Mouse (Mus musculus): ENCODE data around the gene Hs3st4. TPM values are rescaled to one million over a fixed set of nuclear protein-coding genes. Genes with fewer than 3 reads are reported as not detected.

The Hs3st4 gene
- polyA plus RNA-seq, 1 experiment from 2014 or later: 0.27 TPM

DNA sequence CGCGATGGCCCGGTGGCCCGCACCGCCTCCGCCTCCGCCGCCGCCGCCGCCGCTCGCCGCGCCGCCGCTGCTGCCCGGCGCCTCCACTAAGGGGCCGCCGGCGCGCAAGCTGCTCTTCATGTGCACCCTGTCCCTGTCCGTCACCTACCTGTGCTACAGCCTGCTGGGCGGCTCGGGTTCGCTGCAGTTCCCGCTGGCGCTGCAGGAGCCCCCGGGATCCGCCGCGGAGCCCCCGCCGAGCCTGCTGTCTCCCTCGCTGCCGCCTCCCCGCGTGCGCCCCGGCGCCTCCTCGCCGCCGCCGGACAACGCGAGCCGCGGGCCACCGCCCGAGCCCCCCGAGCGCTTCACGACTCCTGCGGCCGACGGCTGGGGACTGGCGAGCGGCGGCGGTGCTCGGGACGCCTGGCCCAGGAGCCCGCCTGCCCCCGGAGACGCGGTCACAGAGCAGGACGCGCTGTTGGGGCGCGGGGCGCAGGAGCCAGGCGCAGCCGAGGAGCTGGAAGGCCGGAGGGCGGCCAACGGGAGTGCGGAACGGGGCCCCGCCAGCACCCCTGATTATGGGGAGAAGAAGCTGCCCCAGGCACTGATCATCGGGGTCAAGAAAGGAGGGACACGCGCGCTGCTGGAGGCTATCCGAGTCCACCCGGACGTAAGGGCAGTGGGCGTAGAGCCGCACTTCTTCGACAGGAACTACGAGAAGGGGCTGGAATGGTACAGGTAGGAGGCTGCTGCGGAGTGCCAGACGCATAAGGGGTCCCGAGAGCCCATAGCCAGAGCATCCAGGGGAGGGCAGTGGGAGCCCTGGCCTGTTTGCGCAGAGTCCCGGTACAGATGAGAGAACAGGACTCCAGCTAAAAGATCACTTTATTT lies 743 bp downstream of the Hs3st4 start:
- ATAC-seq (ENCODE audit: insufficient number of reproducible peaks, insufficient read depth, low FRiP score, low read depth): peak; percentile 37; the same call in 1 of the 2 replicates

GRCm38 (mm10) chr7:123992121-123992520 lies 9.5 kb downstream of the Hs3st4 start:
- Histone ChIP-seq H3K27me3 (ENCODE audit: control insufficient read depth, insufficient read depth, low read length) (0 out of 2 replicates have a peak, but pooled peaks cover 2% of the 10 kb centered on the region), H3K36me3 (ENCODE audit: control insufficient read depth, insufficient read depth, low read length) (no peaks in the 10 kb centered on the region), H3K9me3 (ENCODE audit: control insufficient read depth, low read depth, low read length) (no peaks in the 10 kb centered on the region), H3K9ac (replicated peaks; ENCODE audit: low read depth, low read length) (no peak overlapping the region), H3K4me3 (ENCODE audit: low read depth, low read length) (no peak overlapping the region), H3K27ac (ENCODE audit: low read length) (no peak overlapping the region), H3K4me1 (ENCODE audit: control insufficient read depth, insufficient read depth, low read length) (no peaks in the 10 kb centered on the region), H3K4me2 (replicated peaks; ENCODE audit: low read depth, low read length) (no peak overlapping the region)
- no peak for ATAC-seq (ENCODE audit: insufficient number of reproducible peaks, insufficient read depth, low FRiP score, low read depth)
- 72% methylated on average over 3 of the region's 3 CpGs for WGBS

More for the DNA sequence above, 743 bp downstream of the Hs3st4 start:
- H3K4me2 ChIP-seq (replicated peaks; ENCODE audit: low read depth, low read length): peak overlapping the region; percentile 96
- H3K36me3 ChIP-seq (ENCODE audit: control insufficient read depth, insufficient read depth, low read length): no peaks in the 10 kb centered on the region
- no peaks in the 10 kb centered on the region for H3K9me3 ChIP-seq (ENCODE audit: control insufficient read depth, low read depth, low read length)
- peaks cover 5% of the 10 kb centered on the region; the same call in 1 of the 2 replicates for H3K4me1 ChIP-seq (ENCODE audit: control insufficient read depth, insufficient read depth, low read length)
- peak overlapping the region; percentile 52 for H3K4me3 ChIP-seq (ENCODE audit: low read depth, low read length)
- H3K27me3 ChIP-seq (ENCODE audit: control insufficient read depth, insufficient read depth, low read length): peaks cover 54% of the 10 kb centered on the region
- H3K9ac ChIP-seq (replicated peaks; ENCODE audit: low read depth, low read length): no peak overlapping the region
- no peak overlapping the region for H3K27ac ChIP-seq (ENCODE audit: low read length)
- WGBS: 1% methylated on average over 80 of the region's 97 CpGs

- H3K9ac ChIP-seq (replicated peaks; ENCODE audit: low read depth, low read length): no peak overlapping the region
- ATAC-seq (ENCODE audit: insufficient number of reproducible peaks, insufficient read depth, low FRiP score, low read depth): no peak
- no peaks in the 10 kb centered on the region for H3K9me3 ChIP-seq (ENCODE audit: control insufficient read depth, low read depth, low read length)
- no peak overlapping the region for H3K27ac ChIP-seq (ENCODE audit: low read length)
- no peak overlapping the region for H3K4me2 ChIP-seq (replicated peaks; ENCODE audit: low read depth, low read length)
- WGBS: 34% methylated on average over 3 of the region's 3 CpGs
- no peaks in the 10 kb centered on the region for H3K4me1 ChIP-seq (ENCODE audit: control insufficient read depth, insufficient read depth, low read length)
- H3K27me3 ChIP-seq (ENCODE audit: control insufficient read depth, insufficient read depth, low read length): no peaks in the 10 kb centered on the region
- no peak overlapping the region for H3K4me3 ChIP-seq (ENCODE audit: low read depth, low read length)
- H3K36me3 ChIP-seq (ENCODE audit: control insufficient read depth, insufficient read depth, low read length): no peaks in the 10 kb centered on the region
Observed at GRCm38 (mm10) chr7:123997266-123997665, 14.6 kb downstream of the Hs3st4 start.

- Histone ChIP-seq H3K4me2 (replicated peaks; ENCODE audit: low read depth, low read length) (no peak overlapping the region), H3K36me3 (ENCODE audit: control insufficient read depth, insufficient read depth, low read length) (no peaks in the 10 kb centered on the region), H3K27me3 (ENCODE audit: control insufficient read depth, insufficient read depth, low read length) (no peaks in the 10 kb centered on the region), H3K9ac (replicated peaks; ENCODE audit: low read depth, low read length) (no peak overlapping the region), H3K27ac (ENCODE audit: low read length) (no peak overlapping the region), H3K9me3 (ENCODE audit: control insufficient read depth, low read depth, low read length) (no peaks in the 10 kb centered on the region), H3K4me3 (ENCODE audit: low read depth, low read length) (no peak overlapping the region), H3K4me1 (ENCODE audit: control insufficient read depth, insufficient read depth, low read length) (no peaks in the 10 kb centered on the region)
- no peak for ATAC-seq (ENCODE audit: insufficient number of reproducible peaks, insufficient read depth, low FRiP score, low read depth)
- WGBS: 48% methylated on average over 7 of the region's 7 CpGs
Observed at GRCm38 (mm10) chr7:123998601-123999000, 15.9 kb downstream of the Hs3st4 start.

DNA sequence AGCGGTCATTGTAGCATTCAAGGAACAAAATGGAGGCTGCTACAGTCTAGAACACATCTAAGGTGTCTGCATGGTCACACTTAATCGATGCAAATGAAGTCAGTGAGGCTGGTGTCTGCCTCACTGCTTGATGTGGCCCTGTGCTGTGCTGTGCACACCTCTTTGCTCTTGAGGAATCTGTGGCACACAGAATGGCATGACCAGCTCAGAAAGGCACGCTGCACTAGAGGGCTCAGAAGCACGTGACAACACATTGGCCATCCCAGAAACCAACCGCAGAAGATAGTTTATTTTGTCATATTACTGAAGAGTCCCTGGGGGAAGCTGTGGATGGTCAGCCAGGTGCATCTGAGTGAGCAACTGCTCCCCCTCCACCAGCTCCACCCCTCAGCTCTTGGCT lies 44.2 kb downstream of the Hs3st4 start:
- Histone ChIP-seq H3K9ac (replicated peaks; ENCODE audit: low read depth, low read length) (no peak overlapping the region), H3K4me3 (ENCODE audit: low read depth, low read length) (no peak overlapping the region), H3K27ac (ENCODE audit: low read length) (no peak overlapping the region), H3K27me3 (ENCODE audit: control insufficient read depth, insufficient read depth, low read length) (no peaks in the 10 kb centered on the region), H3K9me3 (ENCODE audit: control insufficient read depth, low read depth, low read length) (no peaks in the 10 kb centered on the region), H3K4me1 (ENCODE audit: control insufficient read depth, insufficient read depth, low read length) (no peaks in the 10 kb centered on the region), H3K4me2 (replicated peaks; ENCODE audit: low read depth, low read length) (no peak overlapping the region), H3K36me3 (ENCODE audit: control insufficient read depth, insufficient read depth, low read length) (no peaks in the 10 kb centered on the region)
- ATAC-seq (ENCODE audit: insufficient number of reproducible peaks, insufficient read depth, low FRiP score, low read depth): no peak
- WGBS: 90% methylated on average over 5 of the region's 5 CpGs

GRCm38 (mm10) chr7:124032236-124032635 lies 49.6 kb downstream of the Hs3st4 start:
- no peak overlapping the region for H3K27ac ChIP-seq (ENCODE audit: low read length)
- no peak overlapping the region for H3K4me3 ChIP-seq (ENCODE audit: low read depth, low read length)
- H3K9ac ChIP-seq (replicated peaks; ENCODE audit: low read depth, low read length): no peak overlapping the region
- H3K9me3 ChIP-seq (ENCODE audit: control insufficient read depth, low read depth, low read length): no peaks in the 10 kb centered on the region
- no peak for ATAC-seq (ENCODE audit: insufficient number of reproducible peaks, insufficient read depth, low FRiP score, low read depth)
- H3K36me3 ChIP-seq (ENCODE audit: control insufficient read depth, insufficient read depth, low read length): no peaks in the 10 kb centered on the region
- 42% methylated on average over 2 of the region's 2 CpGs for WGBS
- H3K4me2 ChIP-seq (replicated peaks; ENCODE audit: low read depth, low read length): no peak overlapping the region
- no peaks in the 10 kb centered on the region for H3K4me1 ChIP-seq (ENCODE audit: control insufficient read depth, insufficient read depth, low read length)
- H3K27me3 ChIP-seq (ENCODE audit: control insufficient read depth, insufficient read depth, low read length): no peaks in the 10 kb centered on the region

DNA sequence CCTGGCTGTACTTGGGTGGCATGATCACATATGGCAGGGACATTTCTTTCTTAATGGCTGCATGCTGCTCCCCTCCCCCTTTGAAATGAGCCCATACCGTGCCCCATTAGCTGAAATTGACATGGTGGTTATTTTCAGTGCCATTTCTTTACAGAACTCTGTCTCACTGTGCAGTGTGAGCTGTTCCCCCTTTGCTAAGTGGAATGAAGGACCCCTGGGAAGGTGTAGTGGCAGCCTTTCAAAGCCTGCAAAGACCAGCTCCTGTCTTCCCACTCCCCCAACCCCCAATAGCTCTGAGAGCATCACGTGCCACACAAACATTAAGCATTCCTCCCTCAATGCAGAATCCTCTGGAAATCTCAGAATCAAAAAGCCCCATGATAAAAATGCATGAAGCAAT lies 50.7 kb downstream of the Hs3st4 start:
- Histone ChIP-seq H3K4me3 (ENCODE audit: low read depth, low read length) (no peak overlapping the region), H3K4me2 (replicated peaks; ENCODE audit: low read depth, low read length) (no peak overlapping the region), H3K27me3 (ENCODE audit: control insufficient read depth, insufficient read depth, low read length) (no peaks in the 10 kb centered on the region), H3K36me3 (ENCODE audit: control insufficient read depth, insufficient read depth, low read length) (no peaks in the 10 kb centered on the region), H3K9ac (replicated peaks; ENCODE audit: low read depth, low read length) (no peak overlapping the region), H3K9me3 (ENCODE audit: control insufficient read depth, low read depth, low read length) (no peaks in the 10 kb centered on the region), H3K27ac (ENCODE audit: low read length) (no peak overlapping the region), H3K4me1 (ENCODE audit: control insufficient read depth, insufficient read depth, low read length) (no peaks in the 10 kb centered on the region)
- ATAC-seq (ENCODE audit: insufficient number of reproducible peaks, insufficient read depth, low FRiP score, low read depth): no peak
- WGBS: 66% methylated on average over 2 of the region's 2 CpGs

DNA sequence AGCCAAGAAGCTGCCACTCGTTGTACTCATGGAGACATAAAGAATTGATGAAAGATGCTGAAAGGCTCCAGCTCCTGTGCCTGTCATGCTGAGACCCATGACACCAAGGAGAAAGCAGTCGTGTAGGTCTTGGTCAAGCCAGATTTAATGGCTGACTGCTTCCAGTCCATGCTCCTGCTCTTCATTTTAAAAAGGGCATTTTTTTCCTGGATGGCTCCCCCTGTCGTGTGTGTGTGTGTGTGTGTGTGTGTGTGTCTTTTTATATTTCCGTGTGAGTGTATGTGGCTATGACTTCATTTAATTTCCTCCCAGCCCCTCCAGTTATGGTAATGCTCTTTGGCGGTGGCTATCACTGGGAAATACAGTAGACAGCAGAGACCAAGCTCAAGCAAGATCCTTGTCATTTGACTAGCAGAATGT lies 54.6 kb downstream of the Hs3st4 start:
- Histone ChIP-seq H3K4me2 (replicated peaks; ENCODE audit: low read depth, low read length) (no peak overlapping the region), H3K27me3 (ENCODE audit: control insufficient read depth, insufficient read depth, low read length) (no peaks in the 10 kb centered on the region), H3K36me3 (ENCODE audit: control insufficient read depth, insufficient read depth, low read length) (no peaks in the 10 kb centered on the region), H3K4me3 (ENCODE audit: low read depth, low read length) (no peak overlapping the region), H3K9ac (replicated peaks; ENCODE audit: low read depth, low read length) (no peak overlapping the region), H3K4me1 (ENCODE audit: control insufficient read depth, insufficient read depth, low read length) (no peaks in the 10 kb centered on the region), H3K27ac (ENCODE audit: low read length) (no peak overlapping the region), H3K9me3 (ENCODE audit: control insufficient read depth, low read depth, low read length) (no peaks in the 10 kb centered on the region)
- no peak for ATAC-seq (ENCODE audit: insufficient number of reproducible peaks, insufficient read depth, low FRiP score, low read depth)
- 62% methylated on average over 5 of the region's 5 CpGs for WGBS

All from stomach, embryonic 14.5 days (tissue).